Mouse (Mus musculus) thymus, adult 2 months (tissue): ENCODE results near the gene Iqcn.

Experiments used
- CTCF ChIP-seq: fragments of 200-500 bp; IDR thresholded peaks from 2 replicates; pipeline ENCODE4 v1.5.1; 2012; ENCODE audit warnings: mild to moderate bottlenecking, control low read depth, low read length, moderate library complexity, borderline replicate concordance; ENCODE audit not compliant: control insufficient read depth, poor library complexity, insufficient read depth; ENCODE audit errors: extremely low read depth
- POLR2A ChIP-seq: fragments of 200-500 bp; IDR thresholded peaks from 2 replicates; pipeline ENCODE4 v1.6.1; 2012; ENCODE audit warnings: mild to moderate bottlenecking, low read length, control low read depth, moderate library complexity; ENCODE audit not compliant: control insufficient read depth, poor library complexity, insufficient read depth; ENCODE audit errors: extremely low read depth

DNA sequence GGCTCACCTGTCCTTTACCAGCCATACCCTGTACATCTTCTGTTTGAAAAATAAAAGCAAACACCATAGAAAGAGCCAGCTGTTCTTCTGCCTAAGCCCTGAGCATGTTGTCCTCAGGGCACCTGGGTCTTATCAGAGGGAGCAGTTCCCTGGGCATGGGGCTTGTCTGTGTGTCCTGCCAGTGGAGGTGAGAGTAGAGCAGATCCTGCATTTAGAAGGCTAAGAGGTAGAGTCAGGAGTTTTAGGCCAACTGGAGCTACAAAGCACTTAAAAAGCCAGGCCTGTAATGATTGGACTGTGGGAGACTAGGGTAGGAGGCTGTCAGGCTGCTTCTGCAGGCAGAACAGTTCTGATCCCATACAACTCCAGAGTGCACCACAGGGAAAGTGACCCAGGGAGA, 24.6 kb upstream of the Iqcn start:
- TF ChIP-seq POLR2A (no peak), CTCF (no peak)
